Mouse (Mus musculus) ovary, postnatal 36 days (tissue): Measurements from ENCODE around the gene Pax2.
"Not testable (repeated sequence)": the region's sequence is repeated elsewhere in the genome, so short reads cannot be mapped to it uniquely, and the experiment has no call there.

Experiments
- DNase-seq: peaks from one replicate; pipeline ENCODE4 v3.0.0; 2022; ENCODE audit warnings: low spot score, mixed read lengths

Gene Pax2

DNA sequence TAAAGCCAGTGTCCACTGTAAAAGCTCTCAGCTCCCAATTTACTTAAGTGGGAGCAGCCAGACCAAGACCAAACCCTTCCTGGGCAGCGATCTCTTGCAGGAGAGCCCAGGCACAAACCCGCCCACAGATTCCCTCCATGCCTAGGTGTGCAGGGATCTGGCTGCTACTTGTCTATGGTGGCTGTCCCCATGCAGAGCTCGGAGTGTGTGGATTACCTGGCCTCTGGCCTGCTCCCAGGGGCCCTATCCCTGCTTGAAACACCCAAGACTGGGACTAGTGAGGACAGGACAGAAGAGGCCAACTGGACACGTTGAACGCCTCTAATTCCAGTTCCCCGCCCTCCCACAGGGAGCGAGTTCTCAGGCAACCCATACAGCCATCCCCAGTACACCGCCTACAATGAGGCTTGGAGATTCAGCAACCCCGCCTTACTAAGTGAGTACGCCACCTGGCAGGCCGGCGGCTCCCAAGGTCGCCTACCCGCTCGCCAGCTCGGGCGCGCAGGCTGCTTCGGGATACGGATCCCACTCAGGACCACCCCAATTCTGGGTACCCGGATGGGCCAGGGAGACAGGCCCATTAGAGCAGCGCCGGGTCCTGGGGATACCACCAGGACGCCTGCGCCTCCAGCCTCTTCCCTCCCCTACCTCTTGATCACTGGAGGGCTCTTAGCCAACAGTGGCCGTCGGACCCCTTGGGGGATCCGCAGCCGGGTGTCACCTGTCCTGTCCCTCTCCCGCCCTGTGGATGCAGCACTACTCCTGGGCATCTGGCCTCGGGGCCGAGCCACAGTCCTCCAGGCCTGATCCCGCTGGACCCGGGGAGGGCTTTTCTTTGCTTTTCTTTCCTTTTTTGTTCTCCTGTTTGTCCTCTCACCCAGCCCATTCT lies 79.4 kb downstream of the Pax2 start:
- no peak for DNase-seq

DNA sequence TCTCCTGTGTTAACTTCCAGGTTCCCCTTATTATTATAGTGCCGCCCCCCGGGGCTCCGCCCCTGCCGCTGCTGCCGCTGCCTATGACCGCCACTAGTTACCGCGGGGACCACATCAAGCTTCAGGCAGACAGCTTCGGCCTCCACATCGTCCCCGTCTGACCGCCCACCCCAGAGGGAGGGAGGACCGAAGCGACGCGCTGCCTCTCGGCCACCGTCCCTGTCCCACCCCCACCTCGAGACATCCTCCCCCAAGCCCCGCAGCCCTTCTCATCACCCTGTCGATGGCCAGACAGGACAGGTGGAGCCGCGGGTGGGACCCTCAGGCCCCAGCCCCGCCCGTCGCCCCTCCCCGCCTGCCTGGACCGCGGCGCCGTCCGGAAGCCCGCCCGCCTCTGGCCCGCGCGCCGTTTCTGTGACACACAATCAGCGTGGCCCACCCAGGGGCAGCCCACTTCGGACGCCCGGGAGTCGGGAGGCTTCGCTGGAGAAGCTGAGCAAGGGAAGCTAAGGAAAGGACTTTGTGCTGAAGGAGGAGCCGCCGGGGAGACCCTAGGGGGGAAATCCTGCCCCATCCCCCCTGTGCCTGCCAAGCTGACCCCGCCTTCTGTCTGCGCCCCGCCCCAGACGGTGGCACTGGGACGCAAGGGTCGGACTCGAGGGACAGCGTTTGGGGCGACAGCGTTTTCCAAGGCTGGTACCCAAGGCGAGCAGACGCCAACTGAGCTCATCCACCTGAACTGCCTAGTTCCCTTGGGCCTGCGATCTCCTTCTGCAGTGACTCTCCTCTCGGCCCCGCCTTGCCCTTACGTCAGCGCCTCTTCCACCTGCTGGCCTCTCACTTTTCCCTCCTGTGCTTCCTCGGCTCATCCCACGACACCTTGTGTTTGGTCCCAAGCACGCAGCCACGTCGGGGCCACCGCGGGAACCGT lies 80.4 kb downstream of the Pax2 start:
- DNase-seq, result no peak

- DNase-seq, result peak; percentile 49
Measured at GRCm38 (mm10) chr19:44837426-44838205, 81.8 kb downstream of the Pax2 start.

- DNase-seq, result no peak
Measured at GRCm38 (mm10) chr19:44838321-44838720, 82.5 kb downstream of the Pax2 start.

- DNase-seq, result not testable (repeated sequence)
Measured at GRCm38 (mm10) chr19:44842661-44843060, 86.8 kb downstream of the Pax2 start.

DNA sequence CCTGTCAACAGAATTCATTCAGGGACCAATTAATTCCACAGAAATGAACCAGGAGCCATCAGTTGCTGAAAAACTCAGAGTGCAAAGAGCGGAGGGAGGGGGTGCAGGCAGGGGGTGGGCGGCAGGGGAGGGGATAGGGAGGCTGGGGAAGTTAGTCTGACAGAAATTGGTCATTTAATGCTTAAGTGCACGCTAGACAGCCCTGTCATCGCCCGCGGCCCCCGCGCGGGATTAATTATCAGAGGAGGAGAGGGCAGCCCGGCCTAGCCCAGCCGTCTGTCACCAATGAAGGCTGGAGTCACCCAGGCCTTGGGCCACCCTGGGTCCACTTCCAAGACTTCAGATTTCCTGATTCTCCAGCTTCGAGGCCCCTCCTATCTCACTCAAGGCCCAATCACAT lies 93.6 kb downstream of the Pax2 start:
- DNase-seq, result no peak

GRCm38 (mm10) chr19:44858671-44859070 lies 102.8 kb downstream of the Pax2 start:
- DNase-seq, result no peak

GRCm38 (mm10) chr19:44868766-44869165 lies 112.9 kb downstream of the Pax2 start:
- DNase-seq, result no peak

GRCm38 (mm10) chr19:44874186-44874898 lies 118.5 kb downstream of the Pax2 start:
- DNase-seq, result no peak

DNA sequence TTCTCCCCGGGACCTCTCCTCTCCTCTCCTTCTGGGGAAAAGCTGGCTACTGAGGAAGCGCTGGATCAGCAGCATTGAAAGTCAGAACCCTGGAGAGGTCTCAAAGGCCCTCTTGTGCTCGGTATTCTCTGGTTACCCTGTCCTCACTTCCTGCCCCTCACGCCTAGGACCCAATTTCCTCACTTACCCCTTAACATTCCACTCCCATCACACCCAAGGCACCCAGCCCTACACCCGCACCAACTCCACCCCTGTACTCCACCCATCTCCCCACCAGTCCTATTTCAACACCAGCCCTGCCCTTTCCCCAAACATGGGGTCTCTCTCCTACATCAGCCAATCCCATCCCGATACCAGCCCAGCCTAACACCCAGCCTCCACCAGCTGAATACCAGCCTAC lies 119.1 kb downstream of the Pax2 start:
- no peak for DNase-seq

DNA sequence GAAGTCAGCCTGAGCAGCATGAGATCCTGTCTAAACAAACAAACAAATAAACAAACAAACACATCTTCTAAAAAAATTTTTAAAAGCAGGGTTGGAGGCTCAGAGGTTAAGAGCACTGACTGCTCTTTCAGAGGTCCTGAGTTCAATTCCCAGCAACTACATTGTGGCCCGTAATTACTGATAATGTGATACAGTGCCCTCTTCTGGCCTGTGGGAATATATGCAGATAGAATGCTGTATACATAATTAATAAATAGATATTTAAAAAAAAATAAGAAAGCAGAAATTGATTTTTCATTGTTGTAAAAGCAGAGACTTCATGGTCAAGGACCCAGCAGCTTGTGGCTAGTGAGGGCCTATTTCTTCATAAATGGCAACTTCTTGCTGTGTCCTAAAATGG lies 119.9 kb downstream of the Pax2 start:
- no peak for DNase-seq

GRCm38 (mm10) chr19:44876529-44876928 lies 120.7 kb downstream of the Pax2 start:
- no peak for DNase-seq

- DNase-seq, result peak; percentile 30
Measured at GRCm38 (mm10) chr19:44882552-44883024, 126.7 kb downstream of the Pax2 start.

GRCm38 (mm10) chr19:44884331-44884730 lies 128.5 kb downstream of the Pax2 start:
- DNase-seq, result no peak

DNA sequence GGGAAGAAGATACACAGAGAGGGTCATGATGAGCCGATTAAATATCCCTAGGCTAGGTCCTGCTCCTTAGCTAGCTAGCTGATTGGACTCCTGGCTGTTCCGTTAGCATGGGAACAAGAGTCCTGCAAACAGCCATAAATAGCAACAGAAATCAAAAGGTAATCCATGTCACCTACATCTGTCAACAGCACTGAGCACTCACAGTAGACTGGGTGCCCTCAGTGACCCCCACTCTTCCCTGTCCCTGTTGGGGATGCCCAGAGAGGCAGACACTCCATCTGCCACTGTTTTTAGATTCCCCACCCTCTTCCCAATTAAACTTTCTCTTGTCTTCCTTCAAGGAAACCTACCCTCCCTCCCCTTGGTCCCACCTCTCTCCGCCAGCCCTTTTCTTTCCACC lies 130.6 kb downstream of the Pax2 start:
- DNase-seq, result no peak
